Mouse (Mus musculus): ENCODE results near the gene Tas1r2.

Gene Tas1r2

DNA sequence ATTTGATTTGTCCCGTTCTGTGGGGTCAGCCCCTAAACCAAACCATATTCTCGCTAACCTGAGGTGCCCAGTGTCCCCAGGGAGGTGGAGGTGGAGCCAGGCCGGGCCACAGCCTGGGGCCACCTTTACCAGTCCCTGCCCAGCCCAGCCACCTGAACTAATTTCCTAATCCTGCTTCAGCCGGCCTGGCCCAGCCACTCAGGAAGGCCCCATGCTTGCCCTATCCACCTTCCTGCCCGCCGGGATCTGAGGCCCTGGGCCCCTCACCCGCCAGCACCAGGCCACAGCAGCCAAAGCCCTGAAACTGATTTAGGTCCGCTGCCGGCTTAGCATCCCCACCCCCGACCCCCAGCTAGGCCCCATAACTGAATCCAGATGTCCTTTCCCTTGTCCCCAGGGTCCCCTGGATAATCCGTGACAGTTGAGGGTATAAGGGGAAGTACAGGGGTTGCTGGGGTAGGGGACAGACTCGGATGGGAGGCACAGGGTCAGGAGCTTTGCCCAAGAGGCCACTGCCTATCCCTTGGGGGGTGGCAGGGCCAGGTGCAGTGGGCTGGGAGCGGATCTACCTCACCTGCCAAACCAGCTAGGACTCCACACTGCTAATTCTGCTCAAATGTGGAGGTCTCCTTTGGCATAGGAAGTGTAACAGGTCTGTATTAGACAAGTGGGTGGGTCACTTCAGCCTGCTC, 62.0 kb downstream of the Tas1r2 start:
- DNase-seq = no peak

- no peak for DNase-seq
These were observed 63.3 kb downstream of the Tas1r2 start for GRCm38 (mm10) chr4:139716477-139717169.

GRCm38 (mm10) chr4:139718978-139719377, 65.6 kb downstream of the Tas1r2 start:
- no peak for DNase-seq
